Mouse (Mus musculus) frontal cortex, adult 2 months (tissue): ENCODE results near the gene Cd68. TPM values are rescaled to one million over a fixed set of nuclear protein-coding genes. Genes with fewer than 3 reads are reported as not detected.
"Not testable (repeated sequence)": the region's sequence is repeated elsewhere in the genome, so short reads cannot be mapped to it uniquely, and the experiment has no call there.

Source experiments
- DNase-seq, 2 experiments: peaks; one replicate each; pipeline ENCODE4 v3.0.0; 2022; ENCODE audit warnings: low spot score in 1 of 2; ENCODE audit errors: extremely low spot score in 1 of 2
- polyA plus RNA-seq: library from polyadenylated mRNA; depleted of rRNA; stranded (reverse); fragments of >200 nt; gene quantifications from 2 replicates; pipeline ENCODE4 v1.2.3, GENCODE M21; 2012; rRNA removed

The Cd68 gene
- polyA plus RNA-seq, result 13.7 TPM in 2 replicates

DNA sequence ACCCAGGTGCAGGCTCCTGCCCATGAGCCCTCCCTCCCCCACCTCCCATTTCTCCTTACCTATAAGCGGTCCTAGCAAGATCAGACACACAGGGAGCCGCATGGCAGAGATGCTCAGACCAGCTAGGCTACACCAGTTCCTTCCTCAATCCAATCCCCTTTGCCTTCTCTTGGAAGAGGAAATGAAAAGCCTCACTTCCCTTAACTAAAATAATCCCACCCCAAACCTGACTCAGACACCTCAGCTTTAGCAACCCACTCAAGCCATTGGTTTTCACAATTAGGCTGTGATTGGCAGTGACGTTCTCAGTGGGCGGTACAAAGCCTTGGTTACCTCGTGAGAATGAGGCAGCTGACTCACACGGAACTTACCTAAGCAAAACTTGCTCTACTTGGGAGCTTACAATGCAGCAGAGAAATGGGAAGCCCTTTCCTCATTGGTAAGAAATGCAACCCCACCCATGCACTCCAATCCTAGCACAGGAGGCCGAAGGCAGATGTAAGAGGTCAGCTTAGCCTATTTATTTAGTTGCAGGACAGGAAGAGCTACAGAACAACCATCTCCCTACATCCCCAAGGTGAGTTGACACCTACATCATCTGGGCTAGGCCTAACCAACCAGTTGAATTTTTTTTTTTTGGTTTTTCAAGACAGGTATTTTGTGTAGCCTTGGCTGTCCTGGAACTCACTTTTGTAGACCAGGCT lies at the start of gene Cd68:
Gene Cd68 (minus strand): TSS at position 193 of the 704 bp plus-strand sequence.
- peak; percentile 75 to 86 for DNase-seq

GRCm38 (mm10) chr11:69715482-69715881 lies 49.5 kb upstream of the Cd68 start:
- DNase-seq, result no peak

DNA sequence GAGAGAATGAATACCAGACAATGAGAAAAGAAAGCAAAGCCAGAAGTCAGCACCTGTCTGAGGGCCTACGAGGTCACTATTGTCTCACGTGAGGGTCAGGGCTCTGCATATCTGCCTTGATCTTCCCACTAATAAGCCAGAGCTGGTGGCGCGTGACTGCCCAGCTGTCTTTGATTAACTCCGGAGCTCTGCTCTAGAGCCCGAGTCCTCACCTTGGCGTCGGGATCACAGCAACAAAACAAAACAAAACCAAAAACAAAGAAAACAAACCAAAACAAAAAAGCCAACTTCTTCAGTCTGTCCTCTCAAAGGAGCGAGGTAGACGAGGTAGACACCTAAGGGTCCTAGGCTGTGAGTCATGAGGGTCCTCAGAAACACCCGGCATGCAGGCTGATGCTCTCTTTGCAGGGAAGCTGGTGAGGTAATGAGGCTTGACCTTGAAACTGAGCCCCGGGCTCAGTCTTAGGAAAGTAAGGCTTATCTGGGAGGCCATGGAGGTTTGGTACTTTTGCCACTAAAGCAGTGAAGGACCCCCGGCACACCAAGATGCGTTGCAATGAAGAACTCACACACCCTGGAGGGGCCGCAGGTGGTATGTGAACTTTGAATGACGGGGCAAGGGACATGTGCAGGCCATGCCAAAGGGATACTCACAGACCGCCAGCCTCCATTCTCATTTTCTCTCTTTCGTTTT lies 48.8 kb upstream of the Cd68 start:
- DNase-seq, result no peak

DNA sequence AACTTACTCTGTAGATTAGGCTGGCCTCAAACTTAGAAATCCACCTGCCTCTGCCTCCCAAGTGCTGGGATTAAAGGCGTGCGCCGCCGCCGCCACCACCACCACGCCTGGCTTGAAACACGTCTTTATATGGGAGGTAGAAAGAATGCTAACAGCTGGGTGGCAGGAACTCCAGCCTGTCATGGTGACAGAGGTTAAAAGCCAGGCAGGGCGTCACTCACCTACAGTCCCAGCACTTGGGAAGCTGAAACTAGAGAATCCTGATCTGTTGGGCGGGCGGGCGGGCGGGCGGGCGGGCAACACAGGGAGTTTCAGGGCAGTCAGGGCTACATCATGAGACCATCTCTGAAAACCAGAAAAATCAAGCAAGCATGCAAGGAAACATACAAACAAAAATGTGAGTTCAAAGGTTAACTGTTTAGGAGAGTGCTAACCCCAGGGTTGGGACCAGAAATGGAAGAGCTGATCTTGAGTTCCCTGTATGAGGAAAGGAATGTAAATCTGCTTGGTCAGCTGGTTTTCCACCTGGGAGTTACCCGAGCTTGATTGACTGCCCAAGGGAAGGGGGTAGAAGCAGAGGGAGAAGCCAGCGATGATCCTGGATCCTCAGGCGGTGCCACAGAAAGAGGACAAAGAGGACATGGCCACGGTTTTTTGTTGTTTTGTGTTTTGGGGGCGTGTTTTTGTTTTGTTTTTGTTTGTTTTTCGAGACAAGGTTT lies 47.2 kb upstream of the Cd68 start:
- DNase-seq, result no peak

- no peak for DNase-seq
These were observed 45.1 kb upstream of the Cd68 start for GRCm38 (mm10) chr11:69711082-69711481.

- DNase-seq, result no peak
These were observed 44.5 kb upstream of the Cd68 start for GRCm38 (mm10) chr11:69710470-69710869.

GRCm38 (mm10) chr11:69709554-69710446 lies 43.8 kb upstream of the Cd68 start:
- no peak for DNase-seq

- no peak for DNase-seq
These were observed 42.8 kb upstream of the Cd68 start for GRCm38 (mm10) chr11:69708614-69709265.

DNA sequence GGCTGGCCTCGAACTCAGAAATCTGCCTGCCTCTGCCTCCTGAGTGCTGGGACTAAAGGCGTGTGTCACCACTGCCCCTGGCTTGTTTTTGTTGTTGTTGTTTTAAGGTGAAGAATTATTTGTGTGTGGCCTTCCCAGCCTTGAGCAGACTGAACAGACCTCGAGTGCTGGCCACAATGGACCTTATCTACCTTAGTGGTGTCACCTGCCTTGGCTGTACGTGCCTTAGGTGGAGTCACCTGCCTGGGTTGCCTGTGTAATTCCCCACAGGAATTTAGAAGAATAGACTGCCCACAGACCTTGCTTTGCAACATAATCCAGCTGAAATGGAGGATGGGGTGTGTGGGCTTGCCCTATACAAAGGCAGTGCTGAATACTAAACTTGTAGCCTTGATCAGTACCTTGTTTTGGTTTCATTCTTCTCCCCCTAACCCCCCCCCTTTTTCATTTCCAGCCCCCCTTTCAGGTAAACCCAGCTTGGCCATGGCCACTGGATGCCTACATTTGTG lies 42.0 kb upstream of the Cd68 start:
- DNase-seq, result no peak

DNA sequence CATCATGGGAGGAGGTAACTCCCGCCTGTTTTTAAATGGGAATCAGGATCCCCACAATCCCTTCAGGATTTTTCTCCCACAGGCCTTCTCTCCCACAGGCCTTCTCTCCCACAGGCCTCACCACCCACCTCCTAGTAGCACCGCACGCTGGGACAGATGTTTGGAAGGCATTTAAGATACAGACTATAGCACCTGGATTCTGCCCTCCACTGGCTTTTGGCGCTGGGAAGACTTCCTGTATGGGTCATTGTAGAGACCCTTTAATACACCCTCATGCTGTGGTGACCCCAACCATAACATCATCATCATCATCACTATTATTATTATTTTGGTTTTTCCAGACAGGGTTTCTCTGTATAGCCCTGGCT lies 41.5 kb upstream of the Cd68 start:
- DNase-seq, result no peak

DNA sequence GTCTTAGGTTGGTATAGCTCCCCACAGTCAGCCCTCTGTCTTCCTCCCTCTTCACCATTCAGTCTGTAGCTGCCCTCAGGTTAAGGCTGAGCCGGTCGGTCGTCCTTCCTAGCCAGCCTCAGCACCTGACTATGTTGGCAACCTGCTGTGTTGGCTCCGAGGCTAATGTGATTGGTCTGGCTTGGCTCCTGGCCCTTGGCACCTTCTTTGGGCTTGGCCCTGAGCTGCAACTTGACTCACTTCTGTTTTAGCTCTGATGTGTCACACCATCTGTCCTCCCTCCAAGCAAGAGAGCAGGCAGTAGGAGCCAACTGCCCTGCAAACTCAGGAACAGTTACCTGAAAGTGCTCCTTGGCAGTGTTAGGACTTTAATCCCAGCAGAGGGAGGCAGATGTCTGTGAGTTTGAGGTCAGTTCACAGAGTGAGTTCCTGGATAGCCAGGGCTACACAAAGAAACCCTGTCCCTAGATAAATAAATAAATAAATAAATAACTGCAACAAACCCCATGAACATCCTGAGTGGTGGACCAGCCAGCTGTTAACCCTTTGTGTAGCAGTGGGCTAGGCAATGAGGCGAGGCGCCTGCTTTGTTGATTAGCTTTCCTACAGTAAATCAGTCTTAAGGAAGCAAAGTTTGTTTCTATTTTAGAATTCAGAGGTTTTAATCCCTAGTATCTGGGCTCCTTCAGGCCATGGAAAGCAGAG lies 41.0 kb upstream of the Cd68 start:
- DNase-seq, result peak in 1 of 2 experiments; percentile 40

DNA sequence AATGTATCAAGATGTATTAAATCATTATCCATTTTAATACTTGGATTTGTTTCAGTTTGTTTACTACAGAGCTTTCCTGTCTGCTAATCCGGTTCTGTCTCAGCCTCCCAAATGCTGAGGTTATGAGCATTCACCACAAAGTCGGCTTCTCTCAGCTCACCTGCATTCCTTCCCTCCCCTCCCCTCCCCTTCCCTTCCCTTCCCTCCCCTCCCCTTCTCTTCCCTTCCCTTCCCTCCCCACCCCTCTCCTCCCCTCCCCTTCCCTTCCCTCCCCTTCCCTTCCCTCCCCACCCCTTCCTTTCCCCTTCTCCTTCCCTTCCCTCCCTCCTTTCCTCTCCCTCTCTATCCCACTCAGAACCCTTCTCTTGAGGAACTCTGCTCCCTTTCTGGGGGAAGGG lies 38.7 kb upstream of the Cd68 start:
- no peak for DNase-seq

GRCm38 (mm10) chr11:69703814-69704612 lies 38.1 kb upstream of the Cd68 start:
- DNase-seq, result no peak

DNA sequence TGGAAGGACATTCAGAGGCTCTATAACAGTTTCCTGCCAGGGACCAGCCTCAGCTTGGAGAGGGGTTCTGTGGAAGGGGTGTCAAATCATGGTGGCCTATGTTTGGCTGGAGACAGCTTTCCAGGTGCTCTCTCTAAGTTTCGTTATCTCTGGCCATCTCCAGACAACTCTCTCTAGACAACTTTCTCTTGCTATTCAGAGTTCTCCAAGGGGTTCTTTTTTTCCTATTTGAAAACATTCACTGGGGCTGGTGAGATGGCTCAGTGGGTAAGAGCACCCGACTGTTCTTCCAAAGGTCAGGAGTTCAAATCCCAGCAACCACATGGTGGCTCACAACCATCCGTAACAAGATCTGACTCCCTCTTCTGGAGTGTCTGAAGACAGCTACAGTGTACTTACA lies 37.4 kb upstream of the Cd68 start:
- DNase-seq, result not testable (repeated sequence)

GRCm38 (mm10) chr11:69702886-69703285 lies 36.9 kb upstream of the Cd68 start:
- DNase-seq, result not testable (repeated sequence)

DNA sequence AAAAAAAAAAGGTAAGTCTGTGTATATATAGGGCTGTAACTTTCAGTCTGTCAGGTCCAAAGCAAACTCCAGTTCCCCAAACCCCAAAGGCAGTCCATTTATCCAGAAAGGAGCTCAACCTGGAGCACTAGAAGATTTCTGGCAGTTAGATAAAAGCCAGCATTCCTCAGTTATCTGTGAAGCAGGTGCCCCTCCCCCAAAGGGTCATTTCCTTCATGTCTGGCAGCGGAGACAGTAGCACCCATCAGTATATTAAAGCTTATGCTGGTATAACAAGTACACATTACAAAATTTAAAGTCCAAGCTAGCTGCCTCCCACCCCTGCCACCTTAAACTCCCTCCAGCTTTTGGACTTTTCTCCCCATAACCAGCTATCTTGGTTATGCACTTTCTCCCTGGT lies 33.6 kb upstream of the Cd68 start:
- no peak for DNase-seq

GRCm38 (mm10) chr11:69698574-69698973 lies 32.6 kb upstream of the Cd68 start:
- no peak for DNase-seq

DNA sequence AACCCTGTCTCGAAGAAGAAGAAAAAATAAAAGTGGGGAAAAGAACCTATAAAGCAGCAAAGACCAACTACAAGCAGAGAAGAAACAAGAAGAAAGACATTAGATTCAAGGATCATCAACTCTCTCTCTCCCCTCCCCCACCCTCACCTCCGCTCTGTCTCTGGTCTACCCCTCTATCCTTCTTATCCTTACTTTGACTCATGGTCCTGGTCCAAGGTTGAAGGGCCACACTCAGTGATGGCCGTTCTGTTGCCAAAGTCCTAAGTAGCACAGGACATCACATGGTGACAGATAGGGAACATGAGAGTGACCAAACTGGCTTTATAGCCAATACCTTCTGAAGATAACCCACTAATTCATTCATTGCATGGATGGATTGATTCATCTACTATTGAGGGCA lies 31.4 kb upstream of the Cd68 start:
- no peak for DNase-seq
